Mouse (Mus musculus) MEL-GATA-1-ER (cell line): ENCODE measurements around the gene Pik3ca.

Source experiments
- DNase-seq: peaks from one replicate; pipeline ENCODE4 v3.0.0-alpha.2; 2012; ENCODE audit warnings: low read depth; ENCODE audit errors: extremely low read depth

Gene Pik3ca

GRCm38 (mm10) chr3:32397461-32398174 is at the start of gene Pik3ca:
Pik3ca (plus strand) TSS chr3:32397671.
- no peak for DNase-seq

GRCm38 (mm10) chr3:32347881-32348280 is 49.6 kb upstream of the Pik3ca start:
- DNase-seq: no peak

- no peak for DNase-seq
Measured at GRCm38 (mm10) chr3:32361221-32361620, 36.2 kb upstream of the Pik3ca start.

- DNase-seq: no peak
Measured at GRCm38 (mm10) chr3:32364195-32364594, 33.3 kb upstream of the Pik3ca start.

GRCm38 (mm10) chr3:32364841-32365545 is 32.5 kb upstream of the Pik3ca start:
- no peak for DNase-seq

GRCm38 (mm10) chr3:32365546-32366245 is 31.8 kb upstream of the Pik3ca start, which contains the start of gene Zmat3:
Zmat3 (minus strand) TSS chr3:32366014.
- DNase-seq: peak; percentile 55

GRCm38 (mm10) chr3:32366246-32366734 is 31.2 kb upstream of the Pik3ca start:
- no peak for DNase-seq

- DNase-seq: no peak
Measured at GRCm38 (mm10) chr3:32367516-32367915, 30.0 kb upstream of the Pik3ca start.

- DNase-seq: no peak
Measured at GRCm38 (mm10) chr3:32371957-32372356, 25.5 kb upstream of the Pik3ca start.

GRCm38 (mm10) chr3:32372470-32372869 is 25.0 kb upstream of the Pik3ca start:
- DNase-seq: no peak

- DNase-seq: no peak
Measured at GRCm38 (mm10) chr3:32373236-32373635, 24.2 kb upstream of the Pik3ca start.

GRCm38 (mm10) chr3:32379891-32380290 is 17.6 kb upstream of the Pik3ca start:
- no peak for DNase-seq

GRCm38 (mm10) chr3:32381556-32381955 is 15.9 kb upstream of the Pik3ca start:
- DNase-seq: no peak

- no peak for DNase-seq
Measured at GRCm38 (mm10) chr3:32392841-32393240, 4.6 kb upstream of the Pik3ca start.

- DNase-seq: no peak
Measured at GRCm38 (mm10) chr3:32393986-32394385, 3.5 kb upstream of the Pik3ca start.

GRCm38 (mm10) chr3:32395771-32396551 is 1.5 kb upstream of the Pik3ca start:
- DNase-seq: no peak

GRCm38 (mm10) chr3:32396794-32397460 is 544 bp upstream of the Pik3ca start:
- DNase-seq: peak; percentile 95

GRCm38 (mm10) chr3:32398175-32398538 is 686 bp downstream of the Pik3ca start:
- DNase-seq: no peak

- DNase-seq: no peak
Measured at GRCm38 (mm10) chr3:32398623-32399022, 1.2 kb downstream of the Pik3ca start.

- DNase-seq: no peak
Measured at GRCm38 (mm10) chr3:32399381-32399780, 1.9 kb downstream of the Pik3ca start.

GRCm38 (mm10) chr3:32399931-32400330 is 2.5 kb downstream of the Pik3ca start:
- DNase-seq: no peak
